Mouse (Mus musculus) neutrophil, adult 5-6 weeks (primary cell): ENCODE measurements around the gene Eif4e3. TPM values are rescaled to one million over a fixed set of nuclear protein-coding genes. Genes with fewer than 3 reads are reported as not detected.

Experiments
- ATAC-seq: fragments of 151-379, 151-347 bp; 2 replicates; pipeline ENCODE4 v1.8.0; 2017; ENCODE audit warnings: mild to moderate bottlenecking, moderate TSS enrichment; ENCODE audit not compliant: insufficient number of reproducible peaks, poor library complexity, low FRiP score, severe bottlenecking; ENCODE audit errors: extremely low read depth
- total RNA-seq: library from RNA; stranded (forward); fragments of 200-1000 nt; gene quantifications from 2 replicates; pipeline ENCODE4 v1.2.3, GENCODE M21; 2017

Gene Eif4e3
- total RNA-seq: 20.5 and 23.5 TPM in 2 replicates

DNA sequence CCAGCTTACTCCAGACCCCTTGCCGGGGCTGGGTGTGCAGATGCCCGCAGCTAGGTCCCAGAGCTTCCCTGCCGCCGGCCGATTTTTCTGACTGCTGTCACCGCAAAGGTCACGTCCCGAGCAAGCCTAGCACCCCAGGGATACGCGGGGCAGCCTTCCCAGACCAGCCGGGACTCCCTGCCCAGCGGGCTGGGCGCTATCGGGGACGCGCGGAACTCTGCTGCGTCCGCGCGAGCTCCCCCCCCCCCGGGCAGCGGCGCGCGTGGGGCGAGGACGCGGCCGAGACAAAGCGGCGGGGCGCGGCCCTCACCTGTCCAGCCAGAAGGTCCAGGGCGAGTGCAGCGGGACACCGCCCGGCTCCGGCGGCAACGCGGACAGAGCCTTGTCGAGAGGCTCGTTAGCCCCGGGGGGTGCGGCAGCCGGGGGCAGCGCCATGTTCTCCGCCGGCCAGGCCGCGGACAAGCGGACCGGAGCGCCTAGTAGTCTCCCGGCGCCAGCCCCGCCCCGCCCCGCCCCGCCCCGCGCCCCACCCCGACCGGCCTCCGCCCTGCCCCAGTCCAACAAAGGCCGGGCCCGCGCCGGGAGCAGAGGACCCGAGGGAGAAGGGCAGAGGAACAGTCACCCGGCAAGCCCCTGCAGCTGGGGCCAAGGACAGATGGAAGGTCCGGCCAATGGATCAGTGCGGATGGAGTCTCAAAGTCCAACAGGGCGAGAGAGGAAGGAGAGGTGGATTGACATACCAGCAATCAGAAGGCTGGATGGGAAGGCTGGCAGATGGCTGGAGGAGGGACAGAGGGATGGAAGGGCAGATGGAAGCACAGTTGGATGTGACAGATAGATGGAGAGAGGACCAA is at the start of gene Eif4e3, which contains the start of gene Gm20696:
Eif4e3 (minus strand) TSS at position 454 of the 854 bp plus-strand sequence.
Gm20696 (minus strand) TSS at position 480 of the 854 bp plus-strand sequence.
- ATAC-seq: peak; percentile 7; the same call in 1 of the 2 replicates

- ATAC-seq: no peak
Measured at GRCm38 (mm10) chr6:99715913-99716312, 49.3 kb upstream of the Eif4e3 start.

- no peak for ATAC-seq
Measured at GRCm38 (mm10) chr6:99715191-99715590, 48.6 kb upstream of the Eif4e3 start.

- ATAC-seq: no peak
Measured at GRCm38 (mm10) chr6:99713256-99713655, 46.7 kb upstream of the Eif4e3 start.

DNA sequence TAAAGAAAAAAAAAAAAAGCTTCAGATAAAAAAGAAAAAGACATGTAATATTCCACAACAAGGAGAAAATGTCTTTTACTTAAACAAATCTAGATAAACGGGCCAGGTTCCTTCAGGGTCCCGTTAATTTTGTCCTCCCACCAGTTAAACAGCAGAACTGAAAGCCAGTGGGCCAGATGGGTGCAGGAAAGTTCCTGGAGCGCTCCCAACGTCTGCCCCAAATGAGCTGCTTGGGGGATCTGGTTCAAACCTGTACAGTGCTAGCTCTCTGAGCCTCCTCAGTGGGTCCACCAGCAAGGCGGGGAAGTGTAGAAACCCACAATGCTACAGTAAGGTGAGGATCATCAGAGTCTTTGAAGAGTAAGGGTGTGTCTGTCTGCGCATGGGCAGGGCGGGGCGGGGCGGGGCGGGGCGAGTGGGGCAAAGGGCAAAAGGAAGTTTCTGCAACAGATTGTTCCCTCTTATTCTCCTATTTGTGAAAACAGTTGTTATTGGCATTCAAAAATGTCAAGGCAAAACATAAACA is 45.1 kb upstream of the Eif4e3 start:
- no peak for ATAC-seq

- no peak for ATAC-seq
Measured at GRCm38 (mm10) chr6:99700484-99700883, 33.9 kb upstream of the Eif4e3 start.

- no peak for ATAC-seq
Measured at GRCm38 (mm10) chr6:99692916-99693841, 26.6 kb upstream of the Eif4e3 start.

DNA sequence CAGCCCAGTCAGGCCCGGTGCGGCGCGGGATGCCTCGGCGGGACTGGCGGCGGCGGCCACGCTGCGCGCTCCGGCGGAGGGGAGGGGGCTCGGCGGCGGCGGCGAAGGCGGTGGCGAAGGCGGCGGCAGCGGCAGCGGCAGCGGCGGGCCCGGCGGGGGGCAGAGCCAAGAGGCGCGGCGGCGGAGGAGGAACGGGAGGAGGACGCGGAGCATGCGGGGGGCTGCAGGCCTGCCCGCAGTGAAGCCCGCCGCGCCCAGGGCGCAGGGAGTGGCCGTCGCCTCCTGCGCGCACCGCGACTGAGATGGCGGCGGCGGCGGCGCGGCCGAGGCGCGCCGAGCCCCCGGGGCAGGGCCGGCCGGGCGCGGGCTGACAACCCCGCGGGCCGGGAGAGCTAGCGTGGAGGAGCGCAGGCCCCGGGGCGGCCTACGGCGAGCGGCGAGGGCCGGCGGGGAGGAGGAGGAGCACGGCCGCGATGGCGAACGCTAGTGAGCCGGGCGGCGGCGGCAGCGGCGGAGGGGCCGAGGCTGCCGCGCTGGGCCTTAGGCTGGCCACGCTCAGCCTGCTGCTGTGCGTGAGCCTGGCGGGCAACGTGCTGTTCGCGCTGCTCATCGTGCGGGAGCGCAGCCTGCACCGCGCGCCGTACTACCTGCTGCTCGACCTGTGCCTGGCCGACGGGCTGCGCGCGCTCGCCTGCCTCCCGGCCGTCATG is 25.8 kb upstream of the Eif4e3 start, which contains the start of gene Gpr27:
Gpr27 (plus strand) TSS at position 474 of the 710 bp plus-strand sequence.
- ATAC-seq: 0 out of 2 replicates have a peak, but pooled peaks have one; percentile 13

DNA sequence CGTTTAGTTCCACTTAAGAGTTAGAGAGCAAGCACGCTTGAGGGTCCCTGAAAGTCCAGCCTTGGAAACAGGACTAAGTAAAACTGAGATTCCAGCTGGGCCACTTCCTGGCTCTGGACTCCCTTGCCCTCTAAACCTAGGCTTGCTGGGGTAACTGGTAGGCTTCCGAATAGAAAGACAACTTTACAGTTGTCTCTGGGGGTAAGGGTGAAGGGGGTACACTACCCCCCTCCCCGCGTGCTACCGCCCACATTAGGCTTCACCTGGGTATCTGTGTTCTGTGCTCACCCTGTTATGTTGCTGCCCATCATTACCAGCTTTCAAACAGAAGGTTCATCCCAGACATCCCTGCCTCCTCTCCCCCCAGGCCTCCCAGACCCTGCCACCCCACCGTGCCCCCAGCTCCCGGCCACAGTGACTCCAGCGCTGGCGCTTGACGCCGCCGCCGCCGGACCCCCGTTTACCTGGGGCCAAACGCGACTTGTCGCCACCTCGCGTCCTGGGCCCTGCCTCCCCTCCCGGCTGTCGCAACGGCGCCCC is 25.2 kb upstream of the Eif4e3 start:
- ATAC-seq: no peak

GRCm38 (mm10) chr6:99688513-99688912 is 21.9 kb upstream of the Eif4e3 start:
- ATAC-seq: no peak

- peak; percentile 69; the same call in 1 of the 2 replicates for ATAC-seq
Measured at GRCm38 (mm10) chr6:99684899-99685298, 18.3 kb upstream of the Eif4e3 start.

DNA sequence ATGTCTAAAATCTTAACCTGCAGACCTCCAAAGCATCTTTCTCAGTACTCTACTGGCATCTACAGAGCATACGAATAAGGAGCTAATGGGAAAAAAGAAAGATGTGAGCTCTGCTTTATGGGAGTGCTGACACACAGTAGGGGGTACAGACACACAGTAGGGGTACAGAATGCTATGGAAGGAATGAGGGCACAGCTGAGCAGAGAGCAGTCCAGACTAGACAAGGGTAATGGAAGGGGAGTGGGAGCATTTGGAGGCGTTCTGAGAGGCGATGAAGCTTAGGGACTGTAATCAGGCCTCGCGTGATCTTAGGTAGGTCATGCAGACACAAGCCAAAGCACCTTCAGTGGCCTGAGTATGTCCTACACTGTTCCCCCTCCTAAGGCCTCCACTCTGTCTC is 17.4 kb upstream of the Eif4e3 start:
- ATAC-seq: no peak

GRCm38 (mm10) chr6:99678108-99678507 is 11.5 kb upstream of the Eif4e3 start:
- no peak for ATAC-seq

DNA sequence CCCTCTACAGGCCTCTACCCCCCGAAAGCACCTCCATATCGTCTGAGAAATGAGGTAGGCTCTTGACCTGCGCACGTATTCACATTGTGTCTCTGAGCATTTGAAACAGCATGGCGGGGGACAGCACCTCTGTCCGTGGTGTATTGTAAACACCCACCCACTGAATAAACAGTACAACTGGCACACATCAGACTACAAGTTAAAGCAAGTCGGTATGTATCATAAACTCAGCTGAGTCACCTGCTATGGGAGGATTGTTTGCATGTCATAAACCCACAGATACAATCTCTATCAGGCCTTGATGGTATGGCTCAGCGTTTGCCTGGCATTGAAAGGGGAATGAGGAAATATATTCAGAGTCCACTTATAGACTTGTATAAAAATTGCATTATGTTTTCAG is 10.8 kb upstream of the Eif4e3 start:
- ATAC-seq: no peak

DNA sequence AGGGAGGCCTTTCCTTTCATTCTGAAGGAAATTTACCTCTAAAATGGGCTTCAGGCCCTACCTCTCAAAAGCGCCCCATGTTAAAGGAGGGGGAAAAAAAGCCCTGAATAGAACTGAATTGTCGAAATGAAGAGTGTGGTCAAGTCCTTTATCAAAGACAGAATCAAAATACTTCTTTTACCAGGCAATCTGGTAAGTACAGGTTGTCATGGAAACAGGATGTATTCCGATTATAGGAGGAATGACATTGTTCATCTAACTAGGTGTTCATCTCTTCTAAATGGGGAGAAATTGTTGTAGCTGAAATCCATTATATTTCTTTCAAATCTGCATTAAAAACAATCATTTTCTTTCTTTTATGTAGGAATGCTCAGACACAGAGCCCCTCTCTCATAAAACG is 7.9 kb upstream of the Eif4e3 start:
- no peak for ATAC-seq

DNA sequence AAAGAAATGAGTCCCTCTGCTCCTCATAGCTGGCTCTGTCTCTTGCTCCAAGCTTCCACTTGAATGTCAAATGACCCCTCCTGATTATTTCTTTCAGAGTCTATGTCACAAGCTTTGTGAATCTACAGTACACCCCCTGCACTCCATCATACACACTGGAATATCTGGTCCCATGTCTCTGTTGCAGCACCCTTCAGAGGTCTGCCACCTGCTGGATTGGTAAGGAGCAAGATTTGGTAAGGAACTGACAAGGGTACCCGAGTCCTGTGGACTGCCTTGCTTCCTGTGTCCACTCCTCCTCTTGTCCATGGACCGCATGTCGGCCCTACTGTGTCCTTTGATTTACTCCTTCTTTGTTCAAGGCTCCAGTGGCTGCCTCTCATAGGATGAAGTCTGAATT is 5.2 kb upstream of the Eif4e3 start:
- no peak for ATAC-seq

DNA sequence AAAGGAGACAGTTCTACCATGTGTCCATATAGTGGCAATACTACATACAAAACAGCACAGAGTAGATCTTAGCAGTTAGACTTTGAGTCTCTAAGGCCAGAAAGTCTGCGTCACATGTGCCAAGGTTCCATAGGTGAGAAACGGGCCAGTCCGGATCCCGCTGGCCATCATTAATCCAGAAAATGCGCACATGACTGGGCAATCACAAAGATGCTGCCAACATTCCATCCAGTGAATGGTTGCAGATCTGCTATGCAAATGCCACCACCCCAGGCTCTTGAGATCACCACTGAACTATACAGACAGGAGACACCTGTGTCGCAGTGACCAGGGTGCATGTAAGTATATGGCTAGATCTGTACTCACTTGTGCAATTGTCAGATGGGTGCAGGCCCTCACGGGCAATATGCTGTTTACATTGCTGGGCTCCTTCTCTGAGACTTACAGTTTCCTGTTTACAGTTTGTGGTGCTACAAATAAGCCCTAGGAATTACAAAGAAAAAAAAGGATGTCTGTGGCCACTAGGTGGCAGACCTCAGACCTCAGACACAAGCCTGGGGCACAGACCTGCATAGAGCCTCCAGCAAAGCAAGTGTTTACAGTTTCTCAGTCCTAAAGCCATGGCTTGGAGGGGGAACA is 4.0 kb upstream of the Eif4e3 start:
- peak; percentile 58 for ATAC-seq
